Mouse (Mus musculus): ENCODE measurements at regions not wholly inside any gene's neighbourhood (a gene's known extent, or its start where the extent isn't known, plus 50 kb on each side); places are given as distances from the start of the nearest gene placed in this dataset.

- 60% methylated on average over 2 of the region's 2 CpGs for WGBS
- Histone ChIP-seq H3K27me3 (ENCODE audit: control insufficient read depth, insufficient read depth, low read length) (no peaks in the 10 kb centered on the region), H3K36me3 (ENCODE audit: control insufficient read depth, insufficient read depth, low read length) (no peaks in the 10 kb centered on the region), H3K4me3 (ENCODE audit: low read depth, low read length) (no peak overlapping the region), H3K4me2 (replicated peaks; ENCODE audit: low read depth) (no peak overlapping the region), H3K9ac (ENCODE audit: low read length) (no peak overlapping the region), H3K9me3 (ENCODE audit: control insufficient read depth, low read length) (no peaks in the 10 kb centered on the region), H3K4me1 (replicated peaks; ENCODE audit: control insufficient read depth, insufficient read depth) (no peaks in the 10 kb centered on the region), H3K27ac (replicated peaks) (no peak overlapping the region)
- ATAC-seq (ENCODE audit: low FRiP score, low TSS enrichment) (no peak), DNase-seq (ENCODE audit: low spot score) (no peak)
- TF ChIP-seq CTCF (IDR thresholded peaks at IDR 0.05; ENCODE audit: low read depth) (no peak), EP300 (optimal IDR thresholded peaks at IDR 0.05) (no peak)
Observed at GRCm38 (mm10) chr1:130297471-130297870, 125.3 kb downstream of the Cd55b start.

- no peaks in the 10 kb centered on the region for H3K36me3 ChIP-seq (ENCODE audit: control insufficient read depth, insufficient read depth, low read length)
Observed at GRCm38 (mm10) chr1:130285882-130286281, 136.9 kb downstream of the Cd55b start.

GRCm38 (mm10) chr1:130282153-130282552, 140.7 kb downstream of the Cd55b start:
- Histone ChIP-seq H3K9ac (ENCODE audit: low read length) (no peak overlapping the region), H3K27ac (replicated peaks) (no peak overlapping the region), H3K4me2 (replicated peaks; ENCODE audit: low read depth) (no peak overlapping the region), H3K27me3 (ENCODE audit: control insufficient read depth, insufficient read depth, low read length) (no peaks in the 10 kb centered on the region), H3K9me3 (ENCODE audit: control insufficient read depth, low read length) (no peaks in the 10 kb centered on the region), H3K36me3 (ENCODE audit: control insufficient read depth, insufficient read depth, low read length) (no peaks in the 10 kb centered on the region), H3K4me1 (replicated peaks; ENCODE audit: control insufficient read depth, insufficient read depth) (no peaks in the 10 kb centered on the region), H3K4me3 (ENCODE audit: low read depth, low read length) (no peak overlapping the region)
- ATAC-seq (ENCODE audit: low FRiP score, low TSS enrichment) = no peak
- no peak for TF ChIP-seq EP300 (optimal IDR thresholded peaks at IDR 0.05)
- 50% methylated on average over 3 of the region's 3 CpGs for WGBS
- no peak for DNase-seq (ENCODE audit: low spot score)

More at GRCm38 (mm10) chr1:130285882-130286281, 136.9 kb downstream of the Cd55b start:
- no peak overlapping the region for H3K9ac ChIP-seq (ENCODE audit: low read length)
- ATAC-seq (ENCODE audit: low FRiP score, low TSS enrichment) (no peak), DNase-seq (ENCODE audit: low spot score) (no peak)
- no peak overlapping the region for H3K4me2 ChIP-seq (replicated peaks; ENCODE audit: low read depth)
- H3K4me3 ChIP-seq (ENCODE audit: low read depth, low read length) = no peak overlapping the region
- 75% methylated on average over 6 of the region's 6 CpGs for WGBS
- no peaks in the 10 kb centered on the region for H3K27me3 ChIP-seq (ENCODE audit: control insufficient read depth, insufficient read depth, low read length)
- H3K27ac ChIP-seq (replicated peaks) = no peak overlapping the region
- TF ChIP-seq CTCF (IDR thresholded peaks at IDR 0.05; ENCODE audit: low read depth) (no peak), EP300 (optimal IDR thresholded peaks at IDR 0.05) (no peak)
- no peaks in the 10 kb centered on the region for H3K9me3 ChIP-seq (ENCODE audit: control insufficient read depth, low read length)
- H3K4me1 ChIP-seq (replicated peaks; ENCODE audit: control insufficient read depth, insufficient read depth) = no peaks in the 10 kb centered on the region

GRCm38 (mm10) chr1:130279180-130279579, 143.6 kb downstream of the Cd55b start:
- Histone ChIP-seq H3K4me3 (ENCODE audit: low read depth, low read length) (no peak overlapping the region), H3K36me3 (ENCODE audit: control insufficient read depth, insufficient read depth, low read length) (no peaks in the 10 kb centered on the region), H3K9ac (ENCODE audit: low read length) (no peak overlapping the region), H3K27me3 (ENCODE audit: control insufficient read depth, insufficient read depth, low read length) (no peaks in the 10 kb centered on the region), H3K9me3 (ENCODE audit: control insufficient read depth, low read length) (no peaks in the 10 kb centered on the region), H3K4me1 (replicated peaks; ENCODE audit: control insufficient read depth, insufficient read depth) (no peaks in the 10 kb centered on the region), H3K27ac (replicated peaks) (no peak overlapping the region), H3K4me2 (replicated peaks; ENCODE audit: low read depth) (no peak overlapping the region)
- DNase-seq (ENCODE audit: low spot score) (no peak), ATAC-seq (ENCODE audit: low FRiP score, low TSS enrichment) (no peak)
- TF ChIP-seq CTCF (IDR thresholded peaks at IDR 0.05; ENCODE audit: low read depth) (no peak), EP300 (optimal IDR thresholded peaks at IDR 0.05) (no peak)

GRCm38 (mm10) chr1:130278000-130278536, 144.7 kb downstream of the Cd55b start:
- no peak overlapping the region for H3K9ac ChIP-seq (ENCODE audit: low read length)
- no peak overlapping the region for H3K27ac ChIP-seq (replicated peaks)
- no peak overlapping the region for H3K4me2 ChIP-seq (replicated peaks; ENCODE audit: low read depth)
- no peak overlapping the region for H3K4me3 ChIP-seq (ENCODE audit: low read depth, low read length)
- no peak for TF ChIP-seq EP300 (optimal IDR thresholded peaks at IDR 0.05)
- TF ChIP-seq CTCF (IDR thresholded peaks at IDR 0.05; ENCODE audit: low read depth) = no peak
- DNase-seq (ENCODE audit: low spot score) (no peak), ATAC-seq (ENCODE audit: low FRiP score, low TSS enrichment) (no peak)
- H3K27me3 ChIP-seq (ENCODE audit: control insufficient read depth, insufficient read depth, low read length) = no peaks in the 10 kb centered on the region
- H3K9me3 ChIP-seq (ENCODE audit: control insufficient read depth, low read length) = no peaks in the 10 kb centered on the region
- no peaks in the 10 kb centered on the region for H3K36me3 ChIP-seq (ENCODE audit: control insufficient read depth, insufficient read depth, low read length)
- no peaks in the 10 kb centered on the region for H3K4me1 ChIP-seq (replicated peaks; ENCODE audit: control insufficient read depth, insufficient read depth)

- H3K4me3 ChIP-seq (ENCODE audit: low read depth, low read length) = no peak overlapping the region
- H3K27me3 ChIP-seq (ENCODE audit: control insufficient read depth, insufficient read depth, low read length) = no peaks in the 10 kb centered on the region
- no peak for ATAC-seq (ENCODE audit: low FRiP score, low TSS enrichment)
- DNase-seq (ENCODE audit: low spot score) = no peak
- no peak for TF ChIP-seq CTCF (IDR thresholded peaks at IDR 0.05; ENCODE audit: low read depth)
- no peak for TF ChIP-seq EP300 (optimal IDR thresholded peaks at IDR 0.05)
- H3K9me3 ChIP-seq (ENCODE audit: control insufficient read depth, low read length) = no peaks in the 10 kb centered on the region
- H3K4me1 ChIP-seq (replicated peaks; ENCODE audit: control insufficient read depth, insufficient read depth) = no peaks in the 10 kb centered on the region
- H3K9ac ChIP-seq (ENCODE audit: low read length) = no peak overlapping the region
- 69% methylated on average over 3 of the region's 3 CpGs for WGBS
- no peak overlapping the region for H3K27ac ChIP-seq (replicated peaks)
- no peak overlapping the region for H3K4me2 ChIP-seq (replicated peaks; ENCODE audit: low read depth)
- no peaks in the 10 kb centered on the region for H3K36me3 ChIP-seq (ENCODE audit: control insufficient read depth, insufficient read depth, low read length)
Observed at GRCm38 (mm10) chr1:130276885-130277284, 145.9 kb downstream of the Cd55b start.

All from stomach, postnatal 0 days (tissue).